Mouse (Mus musculus): Measurements from ENCODE around the gene Sox5.

- TF ChIP-seq POLR2A (IDR thresholded peaks at IDR 0.05; ENCODE audit: low read depth, low read length) (no peak), CTCF (IDR thresholded peaks at IDR 0.05; ENCODE audit: borderline replicate concordance, insufficient read depth, low read length) (no peak)
These were observed 948.6 kb downstream of the Sox5 start for GRCm38 (mm10) chr6:143833182-143833558.

All from embryonic fibroblast, embryonic 13.5 days (primary cell).